9 mouse cellular contexts compared by ENCODE assay signal in genomic region chr6:87582456-87582855, GRCm38 (mm10). TPM values are rescaled to one million over a fixed set of nuclear protein-coding genes. Genes with fewer than 3 reads are reported as not detected.
DNase-seq lines count a peak whose midpoint lies in the region; ATAC-seq and TF ChIP-seq lines count a peak whose summit lies in the region.
"Had no signal": no experiment of that assay in that cellular context is flagged by ENCODE, and none has a peak within 500 bp of the region (broad histone marks: within the 10 kb centered on the region; RNA-seq: fewer than 3 reads in every experiment).

No protein-coding gene starts in this region.

- no peak for TF ChIP-seq CTCF in hindbrain, postnatal 0 days (IDR thresholded peaks at IDR 0.05; ENCODE audit: low read depth)

- H3K4me1 ChIP-seq in hindbrain, postnatal 0 days (ENCODE audit: insufficient read depth, low read length): no peaks in the 10 kb centered on the region

- ATAC-seq in erythroid progenitor cell, adult 5-6 weeks (replicated peaks; ENCODE audit: low FRiP score, poor library complexity, severe bottlenecking): peak; percentile 18; the same call in 1 of the 2 replicates
- peak; percentile 51 to 54; a peak in 2 of 4 replicates for ATAC-seq in hematopoietic stem cell, adult 5-6 weeks (replicated peaks in 1 of 2; ENCODE audit: insufficient read depth in 1 of 2, low FRiP score in 2 of 2, low TSS enrichment in 1 of 2, low read depth in 1 of 2, poor library complexity in 2 of 2, severe bottlenecking in 2 of 2)
- no peak for ATAC-seq in hindbrain, postnatal 0 days

- DNase-seq in adrenal gland, postnatal 14 days: peak; percentile 32
- DNase-seq in adrenal gland, postnatal 25 days: no peak
- peak; percentile 88 for DNase-seq in lung, postnatal 10 days
- no peak for DNase-seq in layer of hippocampus, adult 11-12 months (ENCODE audit: low spot score)
- DNase-seq in hindbrain, postnatal 0 days (ENCODE audit: low spot score): no peak
- no peak for DNase-seq in cerebellum, adult 9-11 months

- no peaks in the 10 kb centered on the region for H3K36me3 ChIP-seq in hindbrain, postnatal 0 days (ENCODE audit: insufficient read depth, low read length)
- H3K36me3 ChIP-seq: embryonic facial prominence, embryonic 13.5 days had no signal

- WGBS in hindbrain, postnatal 0 days: 67% methylated on average over 6 of the region's 6 CpGs

- no peak overlapping the region for H3K27ac ChIP-seq in hindbrain, postnatal 0 days
- H3K27ac ChIP-seq: embryonic facial prominence, embryonic 13.5 days had no signal

- H3K27me3 ChIP-seq in hindbrain, postnatal 0 days (ENCODE audit: insufficient read depth, low read length): no peaks in the 10 kb centered on the region

- no peaks in the 10 kb centered on the region for H3K9me3 ChIP-seq in hindbrain, postnatal 0 days (ENCODE audit: low read length)
- H3K9me3 ChIP-seq: embryonic facial prominence, embryonic 13.5 days had no signal

- no peak overlapping the region for H3K4me3 ChIP-seq in hindbrain, postnatal 0 days (ENCODE audit: low read length)
- H3K4me3 ChIP-seq: embryonic facial prominence, embryonic 13.5 days had no signal

- H3K9ac ChIP-seq in hindbrain, postnatal 0 days (replicated peaks; ENCODE audit: low read length): no peak overlapping the region
- H3K9ac ChIP-seq: embryonic facial prominence, embryonic 13.5 days had no signal

- H3K4me2 ChIP-seq in hindbrain, postnatal 0 days (ENCODE audit: low read depth, low read length): no peak overlapping the region
- H3K4me2 ChIP-seq: embryonic facial prominence, embryonic 13.5 days had no signal

RNA-seq across cellular contexts. Expression of gene Prokr1, which starts 8.1 kb away (rescaled TPM):
- 0.71 and 0.93 TPM in 2 replicates for total RNA-seq in adrenal gland, postnatal 14 days (2021)
- 0.58 and 0.90 TPM in 2 replicates for total RNA-seq in adrenal gland, postnatal 25 days (2021)
- 6.5 and 8.4 TPM in 2 replicates for total RNA-seq in erythroid progenitor cell, adult 5-6 weeks (2015; ENCODE audit: low replicate concordance)
- total RNA-seq in erythroid progenitor cell, adult 5-6 weeks (2017; ENCODE audit: low replicate concordance): 5.4 and 6.2 TPM in 2 replicates
- total RNA-seq in hematopoietic stem cell, adult 5-6 weeks (2017): 0.06 and 0.55 TPM in 2 replicates
- total RNA-seq in hindbrain, postnatal 0 days (2014; rRNA removed): 3.6 and 4.5 TPM in 2 replicates
- 0.89 and 1.0 TPM in 2 replicates for polyA plus RNA-seq in hindbrain, postnatal 0 days (2015; fragmentation: Nextera tagmentation; extraction: Ambion mirVana)

RNA-seq across cellular contexts. Expression of gene Arhgap25, which starts 49.4 kb away (rescaled TPM):
- total RNA-seq in adrenal gland, postnatal 14 days (2021): 5.2 and 10.5 TPM in 2 replicates
- 2.9 and 3.3 TPM in 2 replicates for total RNA-seq in adrenal gland, postnatal 25 days (2021)
- total RNA-seq in erythroid progenitor cell, adult 5-6 weeks (2015; ENCODE audit: low replicate concordance): 3.2 and 7.1 TPM in 2 replicates
- 8.6 and 11.2 TPM in 2 replicates for total RNA-seq in erythroid progenitor cell, adult 5-6 weeks (2017; ENCODE audit: low replicate concordance)
- 59.3 and 82.2 TPM in 2 replicates for total RNA-seq in hematopoietic stem cell, adult 5-6 weeks (2017)
- 1.3 and 1.9 TPM in 2 replicates for total RNA-seq in hindbrain, postnatal 0 days (2014; rRNA removed)
- 1.8 and 1.9 TPM in 2 replicates for polyA plus RNA-seq in hindbrain, postnatal 0 days (2015; fragmentation: Nextera tagmentation; extraction: Ambion mirVana)

Comparison
In these comparisons a context has a peak if more than half of its experiments do, and no peak if none do; other contexts are left out.
1. DNase-seq: peak in adrenal gland, postnatal 14 days (single experiment) and lung, postnatal 10 days (single experiment); none in adrenal gland, postnatal 25 days (single experiment), layer of hippocampus, adult 11-12 months (single experiment), hindbrain, postnatal 0 days (single experiment) and cerebellum, adult 9-11 months (single experiment).